Mouse (Mus musculus) erythroblast, embryonic 14.5 days (primary cell): ENCODE data around the gene Gm49403.

Experiments used
- GATA1 ChIP-seq: IDR thresholded peaks from 2 replicates; pipeline ENCODE4 v1.6.1; 2012; ENCODE audit warnings: low read length, inconsistent platforms, mixed read lengths
- TAL1 ChIP-seq: IDR thresholded peaks from 3 replicates; pipeline ENCODE4 v1.6.1; 2012; ENCODE audit warnings: low read length, inconsistent platforms, mixed read lengths

DNA sequence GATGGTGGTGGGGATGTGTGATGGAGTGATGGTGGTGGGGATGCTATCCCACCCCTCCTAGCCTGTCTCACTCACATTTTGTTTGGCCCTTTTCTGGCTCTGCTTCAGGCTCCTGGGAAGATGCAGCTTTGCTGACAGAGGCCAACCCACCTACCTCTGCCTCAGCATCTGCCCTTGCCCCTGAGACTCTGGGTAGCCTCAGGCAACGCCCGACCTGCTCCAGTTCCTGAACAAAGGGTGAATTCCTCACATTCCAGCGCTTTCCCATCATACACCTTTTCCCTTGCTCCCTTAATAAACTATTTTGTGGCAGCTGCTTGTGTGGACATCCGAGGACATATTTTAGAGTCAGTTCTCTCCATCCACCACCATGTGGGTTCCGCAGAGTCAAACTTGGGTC lies 35.4 kb upstream of the Gm49403 start:
- TF ChIP-seq GATA1 (no peak), TAL1 (no peak)
